Mouse (Mus musculus): ENCODE measurements around the gene Abcb1b.
"Not testable (repeated sequence)": the region's sequence is repeated elsewhere in the genome, so short reads cannot be mapped to it uniquely, and the experiment has no call there.

Abcb1b gene

GRCm38 (mm10) chr5:8797987-8798751 is at the start of gene Abcb1b:
Gene Abcb1b, plus strand, starts transcription at chr5:8798147.
- in situ Hi-C loops (cut with MboI, MseI): no loop called here

DNA sequence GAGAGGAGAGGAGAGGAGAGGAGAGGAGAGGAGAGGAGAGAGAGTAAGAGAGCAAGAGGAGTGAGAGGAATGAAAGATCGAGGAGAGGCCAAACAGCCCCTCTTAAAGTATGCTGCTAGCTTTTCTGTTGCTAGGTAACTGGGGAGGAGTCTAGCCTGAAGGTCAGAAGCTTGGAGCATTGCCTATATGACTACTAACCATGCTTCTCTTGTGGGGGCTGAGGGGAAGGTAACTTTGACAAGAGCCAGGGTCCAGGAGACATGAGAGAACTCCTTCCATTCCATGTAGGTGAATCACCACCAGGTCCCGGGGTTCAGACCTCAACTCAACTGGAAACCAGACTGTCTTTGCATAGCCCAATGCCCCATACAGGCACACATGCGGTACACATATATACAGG is 25.1 kb upstream of the Abcb1b start:
- in situ Hi-C loops (cut with MboI, MseI): no loop called here

- in situ Hi-C loops (cut with MboI, MseI): no loop called here
Measured at GRCm38 (mm10) chr5:8778311-8778710, 19.6 kb upstream of the Abcb1b start.

GRCm38 (mm10) chr5:8778751-8779150 is 19.2 kb upstream of the Abcb1b start:
- in situ Hi-C loops (cut with MboI, MseI): no loop called here

- in situ Hi-C loops (cut with MboI, MseI): loop anchor here in 1 of 2 experiments (5.0 kb wide), 1 partner anchor 105 kb away; no protein-coding TSS in a partner anchor
Measured at GRCm38 (mm10) chr5:8792281-8792680, 5.7 kb upstream of the Abcb1b start.

DNA sequence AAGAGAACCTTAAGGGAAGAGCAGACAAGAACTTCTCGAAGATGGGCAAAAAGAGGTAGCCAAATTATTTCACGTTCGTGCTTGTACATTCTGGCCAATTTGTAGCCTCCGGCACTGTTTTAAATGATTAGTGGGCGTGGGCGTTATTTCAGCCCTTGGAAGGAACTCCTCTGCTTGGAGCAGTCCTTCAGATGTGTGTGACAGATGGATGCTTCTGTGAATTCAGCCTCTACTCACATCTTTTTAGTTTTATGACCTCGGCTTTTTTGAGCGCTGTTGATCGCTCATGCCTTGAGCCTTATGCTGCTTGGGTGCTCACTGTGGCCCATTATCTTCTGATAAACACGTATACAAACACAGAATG is 787 bp downstream of the Abcb1b start:
- in situ Hi-C loops (cut with MboI, MseI): no loop called here

GRCm38 (mm10) chr5:8805742-8806141 is 7.8 kb downstream of the Abcb1b start:
- in situ Hi-C loops (cut with MboI, MseI): no loop called here

DNA sequence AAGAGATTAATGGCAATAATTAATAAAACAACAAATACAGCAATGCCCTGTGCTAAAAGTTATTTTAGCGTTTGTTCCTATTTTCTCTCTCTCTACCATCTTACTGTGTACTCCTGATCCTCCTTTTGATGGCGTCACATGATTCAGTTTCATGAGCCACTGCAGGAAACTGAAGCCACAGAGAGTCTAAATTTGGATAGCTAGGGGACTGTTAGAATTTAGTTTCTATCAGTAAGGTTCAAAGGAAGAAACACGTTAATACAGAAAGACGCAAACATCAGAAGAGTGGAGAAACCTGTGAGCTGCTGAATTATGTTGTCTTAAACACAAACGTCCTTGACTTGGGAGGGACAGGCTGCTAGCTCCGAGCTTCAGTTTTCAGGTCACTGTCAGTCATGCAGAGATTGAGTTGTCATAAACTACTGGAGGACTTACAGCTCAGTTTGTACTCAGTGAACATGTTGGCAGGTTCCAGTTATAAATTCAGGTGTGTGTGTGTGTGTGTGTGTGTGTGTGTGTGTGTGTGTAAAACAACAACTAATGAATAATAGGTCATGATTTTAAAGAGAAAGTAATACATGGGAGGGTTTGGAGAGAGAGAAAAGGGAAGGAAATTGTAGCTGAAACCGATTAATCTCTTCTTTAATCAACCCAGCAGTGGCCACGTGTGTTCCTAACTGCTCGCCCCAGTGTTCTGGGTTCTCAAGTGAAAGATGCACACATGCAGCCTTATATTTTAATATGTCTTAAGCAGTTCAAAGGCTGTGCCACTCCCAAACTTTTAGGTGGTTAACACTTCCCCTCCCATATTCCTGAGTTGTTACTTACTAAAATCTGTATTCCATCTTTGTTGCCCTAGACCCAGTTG is 9.4 kb downstream of the Abcb1b start:
- in situ Hi-C loops (cut with MboI, MseI): no loop called here

GRCm38 (mm10) chr5:8813872-8814271 is 15.9 kb downstream of the Abcb1b start:
- in situ Hi-C loops (cut with MboI, MseI): no loop called here

- in situ Hi-C loops (cut with MboI, MseI): no loop called here
Measured at GRCm38 (mm10) chr5:8819635-8820591, 22.0 kb downstream of the Abcb1b start.

DNA sequence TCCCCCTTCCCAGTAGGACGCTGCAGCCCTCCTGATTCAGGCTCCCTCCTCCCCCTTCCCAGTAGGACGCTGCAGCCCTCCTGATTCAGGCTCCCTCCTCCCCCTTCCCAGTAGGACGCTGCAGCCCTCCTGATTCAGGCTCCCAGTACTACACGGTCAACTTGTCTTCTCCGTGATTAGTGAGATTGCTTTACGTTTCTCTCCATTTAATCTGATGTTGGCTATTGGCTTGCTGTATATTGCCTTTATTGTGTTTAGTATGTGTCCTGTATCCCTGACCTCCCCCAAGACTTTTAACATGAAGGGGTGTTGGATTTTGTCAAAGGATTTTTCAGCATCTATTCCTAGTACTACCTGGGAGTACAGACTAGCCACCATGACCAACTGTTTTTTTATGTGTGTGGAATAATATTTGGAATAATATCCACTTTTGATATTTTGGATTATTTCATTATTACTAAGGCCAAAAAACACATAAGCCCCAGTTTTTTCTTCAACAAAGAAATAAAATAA is 22.7 kb downstream of the Abcb1b start:
- in situ Hi-C loops (cut with MboI, MseI): not testable (repeated sequence)

- in situ Hi-C loops (cut with MboI, MseI): no loop called here
Measured at GRCm38 (mm10) chr5:8838661-8839438, 40.9 kb downstream of the Abcb1b start.

GRCm38 (mm10) chr5:8839651-8840050 is 41.7 kb downstream of the Abcb1b start:
- in situ Hi-C loops (cut with MboI, MseI): loop anchor here in 1 of 2 experiments (5.0 kb wide), 1 partner anchor 347 kb away; no protein-coding TSS in a partner anchor

- in situ Hi-C loops (cut with MboI, MseI): loop anchor here in 1 of 2 experiments (5.0 kb wide), 1 partner anchor 349 kb away; no protein-coding TSS in a partner anchor
Measured at GRCm38 (mm10) chr5:8840887-8841286, 42.9 kb downstream of the Abcb1b start.

DNA sequence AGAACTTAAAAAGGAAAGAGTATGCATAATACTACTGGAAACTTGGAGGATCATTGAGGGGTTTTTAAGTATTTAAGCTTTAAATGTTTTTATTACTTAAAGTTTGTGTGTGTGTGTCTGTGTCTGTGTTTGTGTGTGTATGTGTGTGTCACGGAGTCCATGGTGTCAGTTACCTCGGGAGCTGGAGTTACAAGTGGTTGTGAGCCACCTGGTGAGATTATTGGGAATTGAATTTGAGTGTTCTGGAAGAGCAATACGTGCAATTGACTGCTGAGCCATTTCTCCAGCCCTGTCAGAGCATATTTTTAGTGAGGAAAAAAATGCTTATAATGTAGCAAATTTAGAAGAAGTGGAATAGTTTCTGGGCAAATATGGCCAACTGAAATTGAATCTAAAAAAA is 44.9 kb downstream of the Abcb1b start:
- in situ Hi-C loops (cut with MboI, MseI): loop anchor here in 1 of 2 experiments (5.0 kb wide), 1 partner anchor 351 kb away; no protein-coding TSS in a partner anchor

- in situ Hi-C loops (cut with MboI, MseI): loop anchor here in 1 of 2 experiments (5.0 kb wide), 1 partner anchor 102 kb away; no protein-coding TSS in a partner anchor
Measured at GRCm38 (mm10) chr5:8848607-8849575, 50.9 kb downstream of the Abcb1b start.

DNA sequence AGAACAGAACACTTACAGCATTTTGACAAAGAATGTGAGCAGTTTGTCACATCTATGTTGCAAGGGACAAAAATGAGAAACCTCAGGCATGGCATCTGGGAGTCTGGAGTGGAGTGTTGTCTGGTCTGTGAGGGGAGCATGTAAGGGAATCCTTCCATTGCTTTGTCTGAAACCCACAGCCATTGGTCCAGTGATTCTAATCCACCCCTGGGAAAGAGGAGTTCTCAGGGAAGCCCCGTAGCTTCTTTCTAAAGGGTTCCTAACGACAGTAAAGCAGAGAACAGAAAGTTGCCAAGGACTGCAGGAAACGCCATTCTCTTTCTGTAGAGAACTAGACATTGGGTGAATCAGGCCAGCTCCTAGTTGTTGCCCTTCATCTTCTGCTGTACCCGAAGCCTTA is 52.9 kb downstream of the Abcb1b start:
- in situ Hi-C loops (cut with MboI, MseI): no loop called here

- in situ Hi-C loops (cut with MboI, MseI): no loop called here
Measured at GRCm38 (mm10) chr5:8857201-8857600, 59.3 kb downstream of the Abcb1b start.

DNA sequence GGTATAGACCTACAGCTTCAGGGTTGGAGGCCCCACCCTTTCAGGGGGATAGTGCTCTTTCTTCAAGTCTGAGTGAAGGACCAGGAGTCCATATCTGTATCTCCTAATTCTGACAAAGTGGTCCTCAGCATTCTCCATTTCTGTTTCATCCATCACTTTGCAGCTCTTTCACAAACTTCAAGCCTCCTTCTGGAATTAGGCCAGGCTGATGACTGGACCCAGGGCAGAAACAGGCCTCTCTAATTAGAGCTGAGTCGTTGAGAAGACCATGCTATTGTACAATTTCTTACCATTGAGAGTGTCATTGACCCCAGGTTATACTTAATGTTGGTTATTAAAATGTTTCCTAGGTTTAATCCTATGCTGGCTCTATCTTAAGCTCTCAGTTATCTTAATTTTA is 63.9 kb downstream of the Abcb1b start:
- in situ Hi-C loops (cut with MboI, MseI): no loop called here
